Mouse (Mus musculus) cerebellum, adult (tissue): ENCODE data around the gene Samd4.
A peak's percentile ranks its signal among the peaks of the same experiment; 100 is the strongest.

Experiments used
- ATAC-seq: cut with Nextera tagmentation; 2 replicates; pipeline ENCODE4 v1.9.2; 2017; ENCODE audit warnings: mild to moderate bottlenecking, moderate library complexity, mixed read lengths; ENCODE audit not compliant: insufficient number of reproducible peaks, low FRiP score, low TSS enrichment

Gene Samd4

DNA sequence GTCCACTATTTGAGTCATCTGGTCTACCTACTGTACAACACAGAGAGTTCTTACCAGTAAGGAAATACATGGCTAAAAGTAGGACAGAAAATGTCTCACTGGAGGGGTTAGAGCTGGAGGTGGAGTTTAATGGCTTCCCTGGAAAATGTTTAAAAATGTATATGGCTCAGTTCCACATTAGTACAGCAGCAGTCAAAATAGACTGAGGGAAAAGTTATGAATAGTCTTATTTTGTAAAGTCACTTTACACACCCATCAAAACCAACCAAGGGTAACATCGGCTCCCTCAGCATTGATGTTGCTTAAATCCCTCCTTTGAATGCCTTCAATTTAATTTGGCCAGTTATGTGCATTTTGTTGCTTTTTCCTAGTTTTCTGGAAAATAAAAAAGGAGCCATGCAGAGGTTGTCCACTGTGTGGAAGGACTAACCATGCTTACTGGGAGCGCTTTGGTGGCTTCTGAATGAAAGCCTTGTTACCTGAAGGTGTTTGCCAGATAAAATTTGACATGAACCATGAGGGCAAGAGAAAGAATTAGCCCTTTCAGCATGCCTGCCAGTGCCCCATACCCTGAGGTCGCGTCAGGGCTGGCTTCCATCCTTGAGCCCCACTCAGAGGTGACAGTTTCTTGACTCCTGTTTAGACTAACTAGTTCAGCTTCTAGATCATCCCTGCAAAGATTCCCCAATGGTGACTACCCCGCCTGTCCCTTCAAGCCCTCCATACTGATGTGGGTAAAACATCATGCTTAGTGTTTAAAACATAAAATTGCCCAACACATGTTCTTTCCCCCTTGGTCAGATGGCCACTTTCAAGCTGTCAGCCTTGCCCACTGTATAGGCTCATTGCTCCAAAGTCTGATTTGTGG is 169.3 kb downstream of the Samd4 start:
- ATAC-seq, result no peak

GRCm38 (mm10) chr14:47053101-47053500 is 170.4 kb downstream of the Samd4 start:
- no peak for ATAC-seq

DNA sequence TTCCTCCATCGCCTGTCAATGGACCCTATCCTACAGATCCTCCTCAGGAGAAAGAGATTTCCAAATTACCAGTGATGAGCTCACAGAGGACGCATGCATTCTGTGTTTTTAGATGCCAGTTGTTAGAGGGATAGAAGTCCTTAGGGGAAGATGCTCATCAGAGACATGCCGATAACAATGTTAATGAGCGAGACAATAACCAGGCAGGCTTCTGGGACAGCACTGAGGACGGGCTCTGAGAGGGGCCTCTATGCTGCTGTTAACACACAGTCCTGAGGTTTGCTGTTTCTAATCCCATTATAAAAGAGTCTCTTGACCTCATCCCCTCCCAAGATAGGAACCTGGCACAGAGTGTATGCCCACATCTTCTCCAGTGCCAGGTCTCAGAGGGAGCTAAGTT is 171.2 kb downstream of the Samd4 start:
- no peak for ATAC-seq

DNA sequence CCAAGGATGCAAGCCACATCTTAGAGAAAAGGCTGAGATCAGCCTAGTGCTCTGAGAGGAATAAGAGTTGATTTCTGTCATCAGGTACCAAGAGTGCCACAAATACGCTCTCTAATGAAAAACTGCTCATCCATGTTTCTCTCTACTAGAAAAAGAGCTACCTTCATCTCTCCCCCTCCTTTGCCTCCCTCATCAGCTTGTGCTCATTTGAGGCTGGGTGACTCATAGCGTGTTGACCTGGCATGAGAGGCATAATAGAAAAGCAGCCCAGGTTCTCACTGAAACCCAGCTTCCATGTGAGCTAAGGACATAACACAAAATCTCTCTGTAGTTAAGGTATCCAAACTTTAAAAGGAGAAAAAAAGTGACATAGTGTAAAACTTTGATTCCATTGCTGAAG is 176.3 kb downstream of the Samd4 start:
- no peak for ATAC-seq

- 0 out of 2 replicates have a peak, but pooled peaks have one; percentile 31 for ATAC-seq
Measured at GRCm38 (mm10) chr14:47065067-47065466, 182.4 kb downstream of the Samd4 start.

DNA sequence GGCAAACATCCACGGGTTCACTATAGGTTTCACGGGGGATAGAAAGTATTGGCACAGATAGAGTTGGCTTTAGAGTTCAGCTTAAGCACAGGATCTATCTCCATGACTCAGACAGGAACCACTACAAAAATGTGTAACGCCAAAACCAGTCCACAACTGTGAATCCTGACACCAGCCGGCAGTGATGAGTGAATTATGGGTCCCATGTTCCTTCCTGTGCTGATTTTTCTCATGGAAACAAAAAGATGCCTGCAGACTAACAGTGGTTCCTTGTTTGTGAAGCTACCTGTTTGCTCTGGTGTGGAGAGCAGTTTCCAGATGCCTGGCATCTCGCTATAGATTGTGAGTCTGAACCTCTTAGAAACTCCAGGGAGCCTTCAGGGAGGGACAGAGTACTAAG is 184.2 kb downstream of the Samd4 start:
- no peak for ATAC-seq

DNA sequence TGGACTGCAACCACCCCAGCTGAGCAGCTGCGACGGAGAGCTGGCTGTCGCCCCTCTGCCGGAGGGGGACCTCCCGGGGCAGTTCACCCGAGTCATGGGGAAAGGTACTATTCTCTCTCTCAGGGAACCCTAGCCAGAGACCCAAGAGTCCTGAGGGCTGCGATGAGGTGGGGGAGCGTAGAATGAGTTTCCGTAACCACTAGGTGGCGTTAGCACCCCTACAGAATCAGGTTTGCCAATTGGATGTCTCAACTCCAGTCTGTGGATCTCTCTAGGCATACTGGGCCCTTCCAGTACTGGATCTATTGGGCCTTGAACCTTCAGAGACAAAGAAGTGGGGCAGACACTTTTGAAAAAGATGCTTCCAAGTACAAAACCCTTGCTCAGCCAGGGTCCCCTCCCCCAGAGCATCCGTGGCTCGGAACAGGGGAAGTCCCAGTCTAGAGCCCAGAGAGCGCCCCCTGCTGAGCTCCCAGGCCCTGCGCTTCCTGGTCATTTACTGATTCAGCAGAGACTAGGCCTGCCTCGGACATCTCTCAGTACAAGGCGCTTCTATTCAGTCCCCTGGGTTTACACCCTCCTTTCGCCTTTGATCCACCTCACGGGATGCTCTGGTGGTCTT is 191.5 kb downstream of the Samd4 start:
- ATAC-seq, result no peak

GRCm38 (mm10) chr14:47075010-47075677 is 192.5 kb downstream of the Samd4 start:
- ATAC-seq, result no peak

- no peak for ATAC-seq
Measured at GRCm38 (mm10) chr14:47075856-47076255, 193.2 kb downstream of the Samd4 start.

GRCm38 (mm10) chr14:47076956-47077575 is 194.4 kb downstream of the Samd4 start:
- ATAC-seq, result no peak

GRCm38 (mm10) chr14:47077576-47077970 is 194.9 kb downstream of the Samd4 start:
- no peak for ATAC-seq

GRCm38 (mm10) chr14:47079911-47080310 is 197.3 kb downstream of the Samd4 start:
- no peak for ATAC-seq

- no peak for ATAC-seq
Measured at GRCm38 (mm10) chr14:47083311-47083710, 200.7 kb downstream of the Samd4 start.

DNA sequence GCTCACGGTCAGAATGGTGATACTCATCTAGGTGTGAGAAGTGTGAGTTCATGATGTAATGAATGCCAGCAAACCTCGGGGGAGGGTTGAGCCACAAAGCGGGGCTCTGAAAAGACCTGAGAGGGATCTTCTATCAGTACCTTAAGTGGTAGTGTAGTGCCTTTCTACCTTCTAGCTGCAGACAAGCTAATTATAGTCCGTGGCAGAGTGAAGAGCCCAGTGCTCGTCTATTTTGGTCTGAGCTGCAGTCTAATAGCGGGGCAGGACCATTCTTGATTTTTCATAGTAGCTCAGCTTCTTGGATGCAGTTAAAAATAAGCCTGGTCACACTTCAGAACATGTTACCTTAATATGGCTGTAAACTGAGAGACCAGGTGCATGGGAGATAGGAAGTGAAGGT is 201.2 kb downstream of the Samd4 start:
- no peak for ATAC-seq

GRCm38 (mm10) chr14:47084686-47085085 is 202.0 kb downstream of the Samd4 start:
- no peak for ATAC-seq

GRCm38 (mm10) chr14:47086123-47086522 is 203.5 kb downstream of the Samd4 start:
- no peak for ATAC-seq

GRCm38 (mm10) chr14:47086743-47087142 is 204.1 kb downstream of the Samd4 start:
- ATAC-seq, result peak; percentile 88

DNA sequence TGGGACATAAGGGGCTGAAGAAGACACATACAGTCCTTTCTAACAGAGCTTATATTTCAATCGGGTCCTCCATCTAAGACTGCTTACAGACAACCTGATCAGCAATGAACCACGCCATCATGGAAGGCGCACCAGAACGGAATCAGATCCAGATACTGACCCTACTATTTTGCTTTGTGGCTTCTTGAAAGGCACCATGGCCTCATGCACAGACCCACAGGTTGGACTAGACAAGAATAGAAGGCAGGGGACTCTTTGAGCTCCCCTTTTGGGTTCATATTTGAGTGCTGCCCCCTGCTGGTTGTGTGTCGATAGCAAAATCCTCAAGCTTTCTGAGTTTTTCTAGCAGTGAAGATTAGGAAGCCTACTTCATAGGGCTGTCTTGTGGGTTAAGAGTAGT is 204.5 kb downstream of the Samd4 start:
- ATAC-seq, result peak; percentile 56

DNA sequence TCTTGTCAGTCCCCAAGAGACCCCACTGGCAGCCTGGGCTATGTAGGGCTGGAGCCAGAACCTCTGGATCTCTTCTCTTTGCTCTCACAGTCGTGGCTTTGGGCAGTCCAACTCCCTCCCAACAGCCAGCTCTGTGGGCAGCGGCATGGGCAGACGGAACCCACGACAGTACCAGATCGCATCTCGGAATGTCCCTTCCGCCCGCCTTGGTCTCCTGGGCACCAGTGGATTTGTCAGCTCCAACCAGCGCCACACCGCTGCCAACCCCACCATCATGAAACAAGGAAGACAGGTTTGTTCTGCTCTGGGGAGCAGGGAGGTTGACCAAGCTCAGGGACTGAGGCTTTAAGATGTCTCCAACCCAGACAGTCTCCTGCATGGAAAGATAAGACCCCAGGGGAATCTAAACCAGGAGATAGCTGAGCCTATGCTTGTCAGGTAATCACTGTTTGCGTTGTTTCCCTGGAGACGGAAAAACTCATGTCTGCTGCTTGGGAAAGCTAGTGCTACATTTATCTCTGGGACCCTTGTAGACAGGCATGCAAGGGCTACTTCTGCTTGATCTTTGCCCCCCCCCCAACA is 205.1 kb downstream of the Samd4 start:
- ATAC-seq, result no peak

- no peak for ATAC-seq
Measured at GRCm38 (mm10) chr14:47088339-47088738, 205.7 kb downstream of the Samd4 start.
